Mouse (Mus musculus): Measurements from ENCODE around the gene Aoc1.

DNA sequence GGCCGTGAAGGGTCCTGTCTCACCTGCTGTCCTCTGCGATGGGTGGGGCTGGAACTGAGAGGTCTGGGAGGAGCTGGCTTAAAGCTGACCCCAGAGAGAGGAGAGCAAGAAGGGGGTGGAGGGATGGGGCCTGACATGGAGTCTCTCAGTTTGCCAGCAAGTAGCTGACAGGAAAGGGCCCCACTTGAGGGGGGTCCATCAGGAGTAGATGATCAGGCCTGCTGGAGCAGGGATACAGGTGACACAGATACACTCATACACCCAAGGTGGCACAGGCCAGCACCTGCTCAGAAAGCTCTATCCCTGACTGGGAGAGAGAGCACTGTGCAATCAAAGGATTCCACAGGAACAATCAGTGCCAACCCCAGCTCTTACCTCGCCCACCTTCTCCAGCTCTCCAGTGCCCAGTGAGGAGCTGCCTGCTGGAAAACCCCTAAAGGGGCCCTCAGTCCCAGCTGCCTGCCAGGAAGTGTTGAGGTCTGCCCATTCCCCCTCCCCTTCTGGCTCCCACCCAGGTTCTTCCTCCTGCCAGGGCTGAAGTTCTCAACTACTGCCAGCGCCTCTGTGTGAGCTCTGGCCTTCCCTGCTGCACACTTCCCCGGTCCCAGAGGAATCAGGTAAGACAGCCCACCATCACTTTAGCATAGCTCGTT lies 31.6 kb upstream of the Aoc1 start, which contains the start of gene Tmem176b:
- TF ChIP-seq EP300 (IDR thresholded peaks at IDR 0.05; ENCODE audit: low read length) (no peak), CTCF (conservative IDR thresholded peaks at IDR 0.05 in 1 of 2, IDR thresholded peaks at IDR 0.05 in 1 of 2; ENCODE audit: low read depth in 2 of 2, low read length in 2 of 2) (no peak), POLR2A (IDR thresholded peaks at IDR 0.05; ENCODE audit: low read depth, low read length) (no peak), ZNF384 (IDR thresholded peaks at IDR 0.05; ENCODE audit: low read depth, low read length) (no peak), RAD21 (IDR thresholded peaks at IDR 0.05; ENCODE audit: low read depth, low read length) (no peak)

Measured in CH12.LX (cell line).